Mouse (Mus musculus) C2C12 (cell line): ENCODE results near the gene Arrb2.

Experiments
- CEBPB ChIP-seq: IDR thresholded peaks from one replicate; pipeline ENCODE4 v1.6.1; 2011; ENCODE audit warnings: low read depth, mild to moderate bottlenecking, control low read depth, moderate library complexity
- CTCF ChIP-seq: IDR thresholded peaks from one replicate; pipeline ENCODE4 v1.5.1; 2011; ENCODE audit not compliant: control insufficient read depth, insufficient read depth, insufficient read length
- MAX ChIP-seq: IDR thresholded peaks from one replicate; pipeline ENCODE4 v1.6.1; 2011; ENCODE audit warnings: mild to moderate bottlenecking, control low read depth

- TF ChIP-seq CTCF (no peak), CEBPB (no peak), MAX (peak; percentile 96)
Measured at GRCm38 (mm10) chr11:70409594-70410296, 22.7 kb upstream of the Arrb2 start, which contains the start of gene Pelp1.
